Mouse (Mus musculus) embryonic facial prominence, embryonic 11.5 days (tissue): ENCODE measurements around the gene Mmaa. TPM values are rescaled to one million over a fixed set of nuclear protein-coding genes. Genes with fewer than 3 reads are reported as not detected.

ENCODE experiments used
- polyA plus RNA-seq: library from polyadenylated mRNA; unstranded; fragments of >200 nt; fragmentation: Nextera tagmentation; extraction: Ambion mirVana; gene quantifications from 2 replicates; pipeline ENCODE4 v1.2.1, GENCODE M21; 2014

Mmaa gene
- polyA plus RNA-seq, 1 experiment from 2014 or later, result 13.6 TPM

Other genes starting within 250 kb of the Mmaa start
- not detected in 2 replicates for gene 1700011L22Rik, start 46.4 kb downstream of the Mmaa start, polyA plus RNA-seq
- 62.1 and 63.5 TPM in 2 replicates for gene Smad1, start 104.6 kb upstream of the Mmaa start, polyA plus RNA-seq